Mouse (Mus musculus): Measurements from ENCODE around the gene Resf1.

- TF ChIP-seq CTCF (conservative IDR thresholded peaks at IDR 0.05; ENCODE audit: insufficient read depth, insufficient read length, low read depth, low read length): no peak
- no peak for TF ChIP-seq POLR2A (IDR thresholded peaks at IDR 0.05; ENCODE audit: low read depth, low read length)
Measured at GRCm38 (mm10) chr6:149383531-149383930, 74.3 kb downstream of the Resf1 start.
